23 mouse cellular contexts compared by ENCODE assay signal in the genomic region with DNA sequence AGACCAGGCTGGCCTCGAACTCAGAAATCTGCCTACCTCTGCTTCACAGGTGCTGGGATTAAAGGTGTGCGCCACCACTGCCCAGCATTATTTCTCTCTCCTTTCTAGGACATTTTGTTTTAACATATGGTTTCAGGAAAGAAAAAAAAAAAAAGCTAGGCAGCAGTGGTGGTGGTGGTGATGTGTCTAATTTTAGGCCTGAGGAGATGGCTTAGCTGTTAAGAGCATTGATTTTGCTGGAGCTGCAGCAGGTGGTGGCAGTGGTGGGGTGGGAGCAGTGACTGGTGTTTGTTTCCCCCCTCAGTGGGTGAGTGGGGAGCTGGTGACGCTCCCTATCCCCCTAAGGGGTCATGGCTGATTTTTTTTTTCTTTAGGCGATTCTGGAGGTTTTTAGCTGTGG. TPM values are rescaled to one million over a fixed set of nuclear protein-coding genes. Genes with fewer than 3 reads are reported as not detected.
A peak's percentile ranks its signal among the peaks of the same experiment; 100 is the strongest.
DNase-seq lines count a peak whose midpoint lies in the region; ATAC-seq and TF ChIP-seq lines count a peak whose summit lies in the region.
"Had no signal": no experiment of that assay in that cellular context is flagged by ENCODE, and none has a peak within 500 bp of the region (broad histone marks: within the 10 kb centered on the region; RNA-seq: fewer than 3 reads in every experiment).

No protein-coding gene starts in this region.

- no peak for TF ChIP-seq CTCF in forebrain, postnatal 0 days (IDR thresholded peaks at IDR 0.05; ENCODE audit: low read depth)
- no peak for TF ChIP-seq CTCF in left cerebral cortex, adult 2 months (IDR thresholded peaks at IDR 0.05)
- no peak for TF ChIP-seq CTCF in bone marrow macrophage, adult 2 months (IDR thresholded peaks at IDR 0.05; ENCODE audit: low read depth, low read length)

- H3ac ChIP-seq in myocyte (ENCODE audit: control insufficient read depth, insufficient read length): no peak overlapping the region

- WGBS in forebrain, postnatal 0 days: 76% methylated on average over 4 of the region's 4 CpGs
- 69% methylated on average over 4 of the region's 4 CpGs for WGBS in forebrain, embryonic 13.5 days

- H3K9me3 ChIP-seq in forebrain, postnatal 0 days (ENCODE audit: low read length): no peaks in the 10 kb centered on the region
- H3K9me3 ChIP-seq in forebrain, embryonic 13.5 days (replicated peaks): no peaks in the 10 kb centered on the region
- H3K9me3 ChIP-seq: embryonic facial prominence, embryonic 13.5 days; forebrain, embryonic 15.5 days; megakaryocyte, embryonic 14.5 days; midbrain, embryonic 13.5 days; stomach, embryonic 15.5 days had no signal

- H3K4me1 ChIP-seq in forebrain, postnatal 0 days (ENCODE audit: insufficient read depth): 0 out of 2 replicates have a peak, but pooled peaks cover 4% of the 10 kb centered on the region
- H3K4me1 ChIP-seq in forebrain, embryonic 13.5 days: peaks cover 5% of the 10 kb centered on the region
- peaks cover 22% of the 10 kb centered on the region for H3K4me1 ChIP-seq in bone marrow macrophage, adult 2 months (ENCODE audit: control insufficient read depth, insufficient read depth, low read length)

- ATAC-seq in forebrain, postnatal 0 days: no peak
- ATAC-seq in forebrain, embryonic 13.5 days: no peak
- ATAC-seq: forebrain, embryonic 15.5 days; hindbrain, embryonic 16.5 days; midbrain, embryonic 13.5 days had no signal

- H3K79me2 ChIP-seq in myocyte (ENCODE audit: control insufficient read depth, insufficient read depth): no peaks in the 10 kb centered on the region

- H3K36me3 ChIP-seq in forebrain, postnatal 0 days (ENCODE audit: insufficient read depth): peaks cover 3% of the 10 kb centered on the region
- H3K36me3 ChIP-seq in forebrain, embryonic 13.5 days (ENCODE audit: poor library complexity, severe bottlenecking): peaks cover 17% of the 10 kb centered on the region
- no peaks in the 10 kb centered on the region for H3K36me3 ChIP-seq in myocyte (ENCODE audit: control insufficient read depth, insufficient read depth)

- no peak for DNase-seq in forebrain, postnatal 0 days
- no peak for DNase-seq in left cerebral cortex, adult 2 months (ENCODE audit: extremely low spot score in 1 of 2, low spot score in 2 of 2)
- no peak for DNase-seq in left cerebral cortex, adult 18-20 months (ENCODE audit: low spot score in 2 of 2)
- DNase-seq in thymus, postnatal 0 days (ENCODE audit: low spot score): no peak
- DNase-seq: adrenal gland, postnatal 14 days; cerebellum, adult 11 months; cerebellum, adult 9-11 months; kidney, adult 9 months; kidney, postnatal 14 days; liver, postnatal 0 days; thymus, adult 18-20 months; thymus, postnatal 4 days had no signal

- intact Hi-C loops in left cerebral cortex, adult 2 months (cut with DNase I): no loop called here

- TF ChIP-seq POLR2A in bone marrow macrophage, adult 2 months (IDR thresholded peaks at IDR 0.05; ENCODE audit: borderline replicate concordance, low read depth, low read length): no peak
- TF ChIP-seq POLR2A in myocyte (IDR thresholded peaks at IDR 0.05; ENCODE audit: insufficient read length, low read depth): no peak

- no peak overlapping the region for H3K4me2 ChIP-seq in forebrain, postnatal 0 days (ENCODE audit: low read depth)
- no peak overlapping the region for H3K4me2 ChIP-seq in forebrain, embryonic 13.5 days
- H3K4me2 ChIP-seq in myocyte (ENCODE audit: low read depth): peak overlapping the region; percentile 5
- H3K4me2 ChIP-seq: embryonic facial prominence, embryonic 13.5 days; forebrain, embryonic 15.5 days; liver, embryonic 11.5 days; midbrain, embryonic 13.5 days; stomach, embryonic 15.5 days had no signal

- H3K9ac ChIP-seq in forebrain, postnatal 0 days: no peak overlapping the region
- no peak overlapping the region for H3K9ac ChIP-seq in forebrain, embryonic 13.5 days
- H3K9ac ChIP-seq: forebrain, embryonic 15.5 days; liver, postnatal 0 days; midbrain, embryonic 13.5 days; stomach, embryonic 15.5 days had no signal

- H3K27ac ChIP-seq in forebrain, postnatal 0 days (ENCODE audit: low read depth, low read length): peak overlapping the region; percentile 45
- no peak overlapping the region for H3K27ac ChIP-seq in forebrain, embryonic 13.5 days
- H3K27ac ChIP-seq in left cerebral cortex, adult 2 months: peak overlapping the region; percentile 75
- peak overlapping the region; percentile 59 for H3K27ac ChIP-seq in bone marrow macrophage, adult 2 months (ENCODE audit: insufficient read depth, low read depth, low read length)
- H3K27ac ChIP-seq: forebrain, embryonic 15.5 days; heart, adult 2 months; midbrain, embryonic 13.5 days; stomach, embryonic 15.5 days had no signal

- H3K4me3 ChIP-seq in forebrain, postnatal 0 days (ENCODE audit: low read depth, low read length): no peak overlapping the region
- no peak overlapping the region for H3K4me3 ChIP-seq in forebrain, embryonic 13.5 days
- H3K4me3 ChIP-seq in left cerebral cortex, adult 2 months: no peak overlapping the region
- no peak overlapping the region for H3K4me3 ChIP-seq in bone marrow macrophage, adult 2 months (ENCODE audit: insufficient read depth, low read length)
- no peak overlapping the region for H3K4me3 ChIP-seq in myocyte
- H3K4me3 ChIP-seq: embryonic facial prominence, embryonic 13.5 days; forebrain, embryonic 15.5 days; heart, adult 2 months; megakaryocyte, embryonic 14.5 days; midbrain, embryonic 13.5 days; stomach, embryonic 15.5 days had no signal

- no peaks in the 10 kb centered on the region for H3K27me3 ChIP-seq in forebrain, postnatal 0 days (ENCODE audit: insufficient read depth, low read length)
- no peaks in the 10 kb centered on the region for H3K27me3 ChIP-seq in forebrain, embryonic 13.5 days
- no peaks in the 10 kb centered on the region for H3K27me3 ChIP-seq in myocyte (ENCODE audit: control insufficient read depth, insufficient read depth, insufficient read length)
- H3K27me3 ChIP-seq: embryonic facial prominence, embryonic 13.5 days; forebrain, embryonic 15.5 days; midbrain, embryonic 13.5 days; stomach, embryonic 15.5 days had no signal

TF ChIP-seq in myocyte, 11 proteins besides CTCF, POLR2A, EP300 and RAD21:
- TF ChIP-seq MYOG (IDR thresholded peaks at IDR 0.05; ENCODE audit: control insufficient read depth in 1 of 3, insufficient read depth in 1 of 3, insufficient read length in 2 of 3, low read depth in 2 of 3): no peak
- peak; percentile 11 for TF ChIP-seq POLR2AphosphoS2 (IDR thresholded peaks at IDR 0.05; ENCODE audit: insufficient read length, low read depth)
- TF ChIP-seq MYOD1 (IDR thresholded peaks at IDR 0.05; ENCODE audit: control insufficient read depth in 1 of 3, insufficient read length in 2 of 3, low read depth in 2 of 3): peak in 1 of 3 experiments; percentile 42
- no peak for TF ChIP-seq SRF (IDR thresholded peaks at IDR 0.05; ENCODE audit: control insufficient read depth, insufficient read length, low read depth)
- TF ChIP-seq USF1 (IDR thresholded peaks at IDR 0.05; ENCODE audit: low read depth): no peak
- no peak for TF ChIP-seq REST (IDR thresholded peaks at IDR 0.05; ENCODE audit: insufficient read depth, insufficient read length)
TF ChIP-seq in myocyte: peak in this region for 2.

RNA-seq across cellular contexts. Expression of a gene that starts 38.6 kb away (rescaled TPM):
- 98.3 and 120 TPM in 2 replicates for total RNA-seq in forebrain, postnatal 0 days (2014; rRNA removed)
- 62.7 and 85.6 TPM in 2 replicates for polyA plus RNA-seq in forebrain, postnatal 0 days (2015; fragmentation: Nextera tagmentation; extraction: Ambion mirVana)
- 181 and 195 TPM in 2 replicates for polyA plus RNA-seq in forebrain, embryonic 13.5 days (2015; fragmentation: Nextera tagmentation; extraction: Ambion mirVana)
- 100 to 1,000 TPM; 219 to 221 TPM for total RNA-seq in left cerebral cortex, adult 2 months (2021)
- 100 to 1,000 TPM; 204 to 207 TPM for total RNA-seq in left cerebral cortex, adult 18-20 months (2021)
- 64.3 and 67.3 TPM in 2 replicates for polyA plus RNA-seq in bone marrow macrophage, adult 2 months (2012; ENCODE audit: insufficient read depth, insufficient read length, missing spikeins)
- polyA plus RNA-seq in myocyte (2012; fragmentation: generic; extraction: Trizol): 79.7 TPM
- polyA plus RNA-seq in thymus, postnatal 0 days (2015; fragmentation: Nextera tagmentation; extraction: Ambion mirVana): 124 and 130 TPM in 2 replicates
